Mouse (Mus musculus) hindbrain, embryonic 12.5 days (tissue): Measurements from ENCODE around the gene Ifi27. TPM values are rescaled to one million over a fixed set of nuclear protein-coding genes. Genes with fewer than 3 reads are reported as not detected.
"Not testable (repeated sequence)": the region's sequence is repeated elsewhere in the genome, so short reads cannot be mapped to it uniquely, and the experiment has no call there.

Source experiments
- ATAC-seq: fragments of 200-750 bp; cut with Nextera tagmentation; 2 replicates; pipeline ENCODE4 v1.8.0; 2017; ENCODE audit warnings: moderate TSS enrichment; ENCODE audit not compliant: low FRiP score
- H3K27ac ChIP-seq: fragments of 300-500 bp; sonication (generic); 2 replicates; pipeline ENCODE4 v1.5.1; 2016; ENCODE audit warnings: mild to moderate bottlenecking
- H3K27me3 ChIP-seq: fragments of 300-500 bp; sonication (generic); 2 replicates; pipeline ENCODE4 v1.6.1; 2016; ENCODE audit warnings: mild to moderate bottlenecking
- H3K36me3 ChIP-seq: fragments of 300-500 bp; sonication (generic); 2 replicates; pipeline ENCODE4 v1.6.1; 2016; ENCODE audit warnings: mild to moderate bottlenecking
- H3K4me1 ChIP-seq: fragments of 300-500 bp; sonication (generic); 2 replicates; pipeline ENCODE4 v1.6.1; 2016
- H3K4me2 ChIP-seq: fragments of 300-500 bp; sonication (generic); replicated peaks from 2 replicates; pipeline ENCODE4 v1.6.1; 2016; ENCODE audit warnings: mild to moderate bottlenecking
- H3K4me3 ChIP-seq: fragments of 300-500 bp; sonication (generic); 2 replicates; pipeline ENCODE4 v1.5.1; 2016; ENCODE audit warnings: mild to moderate bottlenecking
- H3K9ac ChIP-seq: fragments of 300-500 bp; sonication (generic); 2 replicates; pipeline ENCODE4 v1.6.1; 2016; ENCODE audit warnings: mild to moderate bottlenecking, moderate library complexity
- H3K9me3 ChIP-seq: fragments of 300-500 bp; sonication (generic); replicated peaks from 2 replicates; pipeline ENCODE4 v1.6.1; 2016; ENCODE audit warnings: mild to moderate bottlenecking
- WGBS: fragments of 180-500 bp; shearing (Covaris S2); methylation state at CpG from one replicate; pipeline ENCODE4 v1.1.7; 2016; 5-methylcytosine and 5-hydroxymethylcytosine counted together
- polyA plus RNA-seq: library from polyadenylated mRNA; unstranded; fragments of >200 nt; fragmentation: Nextera tagmentation; extraction: Ambion mirVana; gene quantifications from 2 replicates; pipeline ENCODE4 v1.2.1, GENCODE M21; 2016

The Ifi27 gene
- polyA plus RNA-seq, 1 experiment from 2014 or later: 9.2 TPM

GRCm38 (mm10) chr12:103425016-103425728, 8.8 kb upstream of the Ifi27 start:
- Histone ChIP-seq H3K4me2 (peak overlapping the region; percentile 78), H3K4me1 (peaks cover 28% of the 10 kb centered on the region), H3K27me3 (no peaks in the 10 kb centered on the region), H3K4me3 (peak overlapping the region; percentile 95), H3K36me3 (peaks cover 13% of the 10 kb centered on the region), H3K27ac (no peak overlapping the region), H3K9me3 (no peaks in the 10 kb centered on the region), H3K9ac (peak overlapping the region; percentile 88)
- 10% methylated on average over 33 of the region's 33 CpGs for WGBS
- peak; percentile 66; the same call in 1 of the 2 replicates for ATAC-seq

- H3K27me3 ChIP-seq: no peaks in the 10 kb centered on the region
- peak within 1 kb of the TSS; percentile 88 for H3K9ac ChIP-seq
- H3K36me3 ChIP-seq: peaks cover 13% of the 10 kb centered on the region
- peak within 1 kb of the TSS; percentile 78 for H3K4me2 ChIP-seq
- peaks cover 28% of the 10 kb centered on the region for H3K4me1 ChIP-seq
- peak within 1 kb of the TSS; percentile 95 for H3K4me3 ChIP-seq
- no peaks in the 10 kb centered on the region for H3K9me3 ChIP-seq
- WGBS: 2% methylated on average over 33 of the region's 33 CpGs
- no peak within 1 kb of the TSS for H3K27ac ChIP-seq
- peak; percentile 100 for ATAC-seq
Measured at GRCm38 (mm10) chr12:103425729-103426470, 8.1 kb upstream of the Ifi27 start, which contains the start of gene Ddx24. Ddx24 (minus strand) TSS chr12:103425830.

GRCm38 (mm10) chr12:103426710-103427109, 7.3 kb upstream of the Ifi27 start:
- Histone ChIP-seq H3K27me3 (no peaks in the 10 kb centered on the region), H3K36me3 (peaks cover 13% of the 10 kb centered on the region), H3K27ac (no peak overlapping the region), H3K9ac (no peak overlapping the region), H3K4me2 (no peak overlapping the region), H3K4me1 (peaks cover 22% of the 10 kb centered on the region), H3K9me3 (no peaks in the 10 kb centered on the region), H3K4me3 (no peak overlapping the region)
- ATAC-seq: no peak
- 92% methylated on average over 7 of the region's 7 CpGs for WGBS

GRCm38 (mm10) chr12:103433430-103433829, 581 bp upstream of the Ifi27 start:
- Histone ChIP-seq H3K4me2 (no peak overlapping the region), H3K9me3 (no peaks in the 10 kb centered on the region), H3K27ac (no peak overlapping the region), H3K36me3 (no peaks in the 10 kb centered on the region), H3K27me3 (no peaks in the 10 kb centered on the region), H3K4me3 (no peak overlapping the region), H3K9ac (no peak overlapping the region), H3K4me1 (no peaks in the 10 kb centered on the region)
- WGBS: 89% methylated on average over 2 of the region's 2 CpGs
- ATAC-seq: no peak

- Histone ChIP-seq H3K9ac (no peak overlapping the region), H3K36me3 (no peaks in the 10 kb centered on the region), H3K4me1 (no peaks in the 10 kb centered on the region), H3K27me3 (no peaks in the 10 kb centered on the region), H3K27ac (no peak overlapping the region), H3K4me3 (no peak overlapping the region), H3K4me2 (no peak overlapping the region), H3K9me3 (no peaks in the 10 kb centered on the region)
- no peak for ATAC-seq
Measured at GRCm38 (mm10) chr12:103434861-103435260, 850 bp downstream of the Ifi27 start.

- no peak overlapping the region for H3K9ac ChIP-seq
- H3K9me3 ChIP-seq: no peaks in the 10 kb centered on the region
- no peak for ATAC-seq
- H3K36me3 ChIP-seq: no peaks in the 10 kb centered on the region
- no peaks in the 10 kb centered on the region for H3K27me3 ChIP-seq
- H3K4me1 ChIP-seq: no peaks in the 10 kb centered on the region
- no peak overlapping the region for H3K4me2 ChIP-seq
- H3K4me3 ChIP-seq: no peak overlapping the region
- 92% methylated on average over 1 of the region's 1 CpGs for WGBS
- no peak overlapping the region for H3K27ac ChIP-seq
Measured at GRCm38 (mm10) chr12:103437601-103438000, 3.6 kb downstream of the Ifi27 start.

- no peaks in the 10 kb centered on the region for H3K4me1 ChIP-seq
- H3K4me3 ChIP-seq: no peak within 1 kb of the TSS
- H3K9me3 ChIP-seq: no peaks in the 10 kb centered on the region
- H3K4me2 ChIP-seq: no peak within 1 kb of the TSS
- ATAC-seq: no peak
- WGBS: 58% methylated on average over 3 of the region's 3 CpGs
- H3K27me3 ChIP-seq: no peaks in the 10 kb centered on the region
- H3K9ac ChIP-seq: no peak within 1 kb of the TSS
- H3K36me3 ChIP-seq: no peaks in the 10 kb centered on the region
- H3K27ac ChIP-seq: no peak within 1 kb of the TSS
Measured at GRCm38 (mm10) chr12:103443524-103443923, 9.5 kb downstream of the Ifi27 start, which contains the start of gene Ifi27l2a. Ifi27l2a (minus strand) TSS chr12:103443680.

GRCm38 (mm10) chr12:103444261-103444660, 10.2 kb downstream of the Ifi27 start:
- not testable (repeated sequence) for H3K4me2 ChIP-seq, H3K4me1 ChIP-seq, H3K27me3 ChIP-seq, H3K9me3 ChIP-seq, ATAC-seq, H3K27ac ChIP-seq, H3K36me3 ChIP-seq, H3K4me3 ChIP-seq, H3K9ac ChIP-seq
- WGBS: 51% methylated on average over 4 of the region's 7 CpGs

GRCm38 (mm10) chr12:103445060-103445459, 11.0 kb downstream of the Ifi27 start:
- 84% methylated on average over 3 of the region's 3 CpGs for WGBS
- ATAC-seq: no peak
- H3K27me3 ChIP-seq: no peaks in the 10 kb centered on the region
- H3K9me3 ChIP-seq: no peaks in the 10 kb centered on the region
- no peak overlapping the region for H3K4me2 ChIP-seq
- H3K36me3 ChIP-seq: no peaks in the 10 kb centered on the region
- H3K4me1 ChIP-seq: no peaks in the 10 kb centered on the region
- H3K4me3 ChIP-seq: no peak overlapping the region
- H3K27ac ChIP-seq: no peak overlapping the region
- no peak overlapping the region for H3K9ac ChIP-seq

- ATAC-seq: no peak
- Histone ChIP-seq H3K4me3 (no peak overlapping the region), H3K27ac (no peak overlapping the region), H3K36me3 (no peaks in the 10 kb centered on the region), H3K27me3 (no peaks in the 10 kb centered on the region), H3K4me1 (no peaks in the 10 kb centered on the region), H3K9me3 (no peaks in the 10 kb centered on the region), H3K9ac (no peak overlapping the region), H3K4me2 (no peak overlapping the region)
Measured at GRCm38 (mm10) chr12:103453361-103453760, 19.4 kb downstream of the Ifi27 start.

GRCm38 (mm10) chr12:103456727-103457126, 22.7 kb downstream of the Ifi27 start:
- not testable (repeated sequence) for H3K4me2 ChIP-seq, H3K27ac ChIP-seq, H3K9me3 ChIP-seq, H3K4me3 ChIP-seq, H3K27me3 ChIP-seq, ATAC-seq, H3K9ac ChIP-seq, H3K36me3 ChIP-seq, H3K4me1 ChIP-seq
- no CpG with 5 or more reads among the region's 1 CpGs for WGBS

- H3K4me2 ChIP-seq: no peak within 1 kb of the TSS
- WGBS: 80% methylated on average over 3 of the region's 3 CpGs
- no peaks in the 10 kb centered on the region for H3K9me3 ChIP-seq
- no peak within 1 kb of the TSS for H3K4me3 ChIP-seq
- H3K36me3 ChIP-seq: no peaks in the 10 kb centered on the region
- no peak within 1 kb of the TSS for H3K27ac ChIP-seq
- ATAC-seq: no peak
- no peaks in the 10 kb centered on the region for H3K27me3 ChIP-seq
- no peaks in the 10 kb centered on the region for H3K4me1 ChIP-seq
- H3K9ac ChIP-seq: no peak within 1 kb of the TSS
Measured at GRCm38 (mm10) chr12:103457140-103457539, 23.1 kb downstream of the Ifi27 start, which contains the start of gene Ifi27l2b. Ifi27l2b (minus strand) TSS chr12:103457223.
